Mouse (Mus musculus) skeletal muscle tissue, adult 2 months (tissue): ENCODE measurements around the gene Gpr142.

Experiments
- DNase-seq: peaks from one replicate; pipeline ENCODE4 v3.0.0-alpha.2; 2012; ENCODE audit warnings: low read depth, low spot score

Gpr142 gene

GRCm38 (mm10) chr11:114843818-114844463, 45.2 kb downstream of the Gpr142 start:
- peak; percentile 92 for DNase-seq

- DNase-seq, result no peak
Measured at GRCm38 (mm10) chr11:114844464-114845220, 45.9 kb downstream of the Gpr142 start.

- no peak for DNase-seq
Measured at GRCm38 (mm10) chr11:114846336-114846735, 47.6 kb downstream of the Gpr142 start.

GRCm38 (mm10) chr11:114847008-114847407, 48.3 kb downstream of the Gpr142 start:
- no peak for DNase-seq

- DNase-seq, result no peak
Measured at GRCm38 (mm10) chr11:114849572-114849971, 50.8 kb downstream of the Gpr142 start.

DNA sequence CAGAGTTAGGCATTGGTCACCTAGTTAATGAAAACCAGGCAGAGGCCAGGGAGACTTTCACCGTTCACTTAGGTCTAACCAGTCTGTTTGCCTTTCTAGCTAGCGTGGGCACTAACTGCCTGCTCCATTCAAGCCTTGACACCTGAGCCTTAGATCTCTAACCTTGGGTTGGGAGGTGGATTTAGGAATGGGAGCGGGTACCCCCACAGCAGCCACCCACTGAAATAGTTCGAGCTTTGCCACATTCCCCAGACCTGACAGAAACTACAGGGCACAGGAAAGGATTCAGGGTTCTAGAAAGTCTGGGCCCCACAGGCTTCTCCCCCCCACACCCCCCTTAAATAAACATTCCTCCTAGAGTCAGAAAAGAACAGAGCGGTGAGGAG, 51.3 kb downstream of the Gpr142 start:
- no peak for DNase-seq

DNA sequence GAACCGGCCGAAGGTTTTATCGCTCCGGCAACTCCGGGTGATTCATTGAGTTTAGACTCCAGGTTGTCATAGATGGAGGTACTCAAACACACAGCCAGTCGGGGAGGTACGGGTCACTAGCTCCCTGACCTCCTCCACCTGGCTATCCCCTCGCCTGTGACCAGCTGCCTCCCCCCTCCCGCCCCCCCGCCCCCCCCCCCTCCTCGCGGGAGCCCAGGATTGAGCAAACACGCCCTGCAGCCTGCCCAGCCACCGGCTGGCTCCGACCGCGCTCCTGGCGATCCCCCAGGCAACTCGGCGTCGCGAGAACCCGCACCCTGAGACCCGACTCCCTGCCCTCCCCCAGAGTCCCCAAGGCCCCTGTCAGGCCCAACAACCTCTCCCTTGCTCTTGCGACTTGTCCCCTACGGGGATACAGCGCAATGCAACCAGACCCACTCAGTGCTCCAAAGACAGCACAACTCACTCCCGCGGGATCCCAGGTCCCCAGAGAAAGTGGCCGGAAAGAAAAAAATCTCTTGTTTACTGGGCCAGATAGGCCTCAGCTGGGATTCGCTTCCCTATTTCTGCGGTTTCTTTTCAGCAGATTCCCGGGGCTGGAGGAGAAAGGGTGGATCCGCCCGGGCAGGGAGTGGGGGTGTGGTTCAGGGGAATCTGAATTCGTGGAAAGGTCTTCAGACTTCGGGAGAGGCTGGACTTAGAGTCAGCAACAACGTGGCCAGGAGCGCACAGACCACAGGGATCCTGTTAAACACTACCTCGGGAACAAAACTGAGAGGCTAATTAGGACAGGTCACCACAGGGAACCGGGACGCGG, 51.9 kb downstream of the Gpr142 start, which contains the start of gene Gprc5c:
Gene Gprc5c (plus strand): TSS at position 701 of the 817 bp plus-strand sequence.
- peak; percentile 76 for DNase-seq

DNA sequence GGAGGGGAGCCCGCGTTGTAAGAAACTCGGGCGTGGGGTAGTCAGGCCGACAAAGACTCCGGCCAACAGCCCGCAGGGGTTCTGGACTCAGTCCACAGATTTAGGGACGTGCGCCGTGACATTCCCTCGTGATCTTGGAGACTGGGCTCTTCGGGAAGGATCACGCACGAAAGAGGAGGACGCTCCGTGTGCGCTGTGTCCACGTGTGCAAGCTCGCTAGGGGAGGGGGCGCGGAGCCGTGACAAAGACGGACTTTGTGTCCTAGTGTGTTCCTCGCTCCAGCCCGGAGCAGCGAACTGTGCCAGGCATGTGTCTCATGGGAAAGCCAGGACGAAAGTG, 52.5 kb downstream of the Gpr142 start:
- no peak for DNase-seq

- DNase-seq, result peak; percentile 63
Measured at GRCm38 (mm10) chr11:114851608-114852310, 53.0 kb downstream of the Gpr142 start.

- no peak for DNase-seq
Measured at GRCm38 (mm10) chr11:114852311-114853173, 53.8 kb downstream of the Gpr142 start.

DNA sequence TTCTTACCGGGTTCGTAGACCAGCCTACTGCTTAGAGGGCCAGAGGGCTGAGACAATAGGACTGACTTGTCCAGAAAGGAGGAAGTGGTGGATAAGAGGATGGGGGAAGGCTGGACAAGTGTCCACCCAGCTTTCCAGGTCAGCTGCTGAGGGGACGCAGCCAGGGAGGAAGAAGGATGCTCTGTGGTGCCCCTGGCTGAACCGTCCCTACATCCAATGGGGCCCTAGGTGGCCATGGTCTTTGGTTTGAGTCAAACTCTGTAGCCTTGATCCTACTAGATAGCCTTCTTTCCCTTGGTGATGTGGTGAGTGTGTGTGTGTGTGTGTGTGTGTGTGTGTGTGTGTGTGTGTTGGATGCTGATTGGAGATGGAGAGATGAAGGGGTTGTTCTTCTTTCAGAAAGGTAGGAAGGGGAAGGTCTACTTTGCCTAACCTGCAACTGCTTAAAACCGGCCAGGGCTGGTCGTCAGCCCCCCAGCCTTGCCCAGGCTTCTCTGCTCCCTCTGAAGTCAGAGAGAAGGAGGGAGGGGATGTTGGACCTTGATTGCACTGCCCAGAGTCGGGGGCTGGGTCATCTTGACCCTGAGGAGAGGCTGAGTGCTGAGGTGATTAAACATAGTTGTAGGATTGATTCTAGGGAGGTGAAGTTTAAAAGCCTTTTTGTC, 54.6 kb downstream of the Gpr142 start:
- DNase-seq, result no peak

DNA sequence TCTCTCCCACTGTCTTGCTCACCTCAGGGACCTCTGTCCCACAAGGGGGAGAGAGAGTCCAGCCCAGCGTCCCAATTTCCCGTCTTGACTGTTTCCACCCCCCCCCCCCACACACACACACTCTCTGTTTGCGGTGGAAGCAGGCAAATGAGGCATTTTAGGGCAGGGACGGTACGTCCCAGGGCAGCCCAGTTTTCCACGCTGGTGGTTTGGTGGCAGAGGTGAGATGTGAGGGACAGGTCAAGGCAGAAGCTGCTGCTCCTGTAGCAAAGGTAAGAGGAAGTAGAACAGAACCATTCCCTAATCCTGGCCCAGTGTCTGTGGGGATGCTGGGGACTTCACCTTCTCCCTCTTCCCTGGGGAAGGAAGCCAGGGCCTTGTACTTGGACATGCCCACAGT, 55.9 kb downstream of the Gpr142 start:
- DNase-seq, result no peak

DNA sequence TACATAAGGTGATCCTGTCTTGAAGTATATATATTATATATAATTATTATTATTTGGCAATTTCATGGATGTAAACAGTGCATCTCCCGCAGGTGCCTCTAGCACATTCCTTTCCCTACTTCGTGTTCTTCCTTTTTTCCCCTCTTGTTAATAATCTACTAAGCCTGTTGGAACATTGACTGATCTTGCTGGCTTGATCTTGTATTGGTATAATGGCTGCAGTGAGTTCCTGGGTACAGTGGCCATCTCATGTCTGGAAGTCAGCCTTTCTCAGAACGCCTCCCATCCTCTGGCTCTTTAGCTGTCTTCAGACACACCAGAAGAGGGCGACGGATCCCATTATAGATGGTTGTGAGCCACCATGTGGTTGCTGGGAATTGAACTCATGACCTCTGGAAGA, 57.4 kb downstream of the Gpr142 start:
- no peak for DNase-seq
